Mouse (Mus musculus) layer of hippocampus, postnatal 25 days (tissue): ENCODE data around the gene H2-DMb1. TPM values are rescaled to one million over a fixed set of nuclear protein-coding genes. Genes with fewer than 3 reads are reported as not detected.

Experiments
- DNase-seq, 2 experiments: peaks; one replicate each; pipeline ENCODE4 v3.0.0; 2022; ENCODE audit warnings: mixed read lengths in 2 of 2, low spot score in 1 of 2; ENCODE audit errors: extremely low spot score in 1 of 2
- total RNA-seq, 2 experiments: library from RNA; stranded (reverse); gene quantifications; 2 replicates each; pipeline ENCODE4 v1.2.3; 2021

Gene H2-DMb1
- total RNA-seq, 2 experiments from 2014 or later: 1.8 to 3.4 TPM

DNA sequence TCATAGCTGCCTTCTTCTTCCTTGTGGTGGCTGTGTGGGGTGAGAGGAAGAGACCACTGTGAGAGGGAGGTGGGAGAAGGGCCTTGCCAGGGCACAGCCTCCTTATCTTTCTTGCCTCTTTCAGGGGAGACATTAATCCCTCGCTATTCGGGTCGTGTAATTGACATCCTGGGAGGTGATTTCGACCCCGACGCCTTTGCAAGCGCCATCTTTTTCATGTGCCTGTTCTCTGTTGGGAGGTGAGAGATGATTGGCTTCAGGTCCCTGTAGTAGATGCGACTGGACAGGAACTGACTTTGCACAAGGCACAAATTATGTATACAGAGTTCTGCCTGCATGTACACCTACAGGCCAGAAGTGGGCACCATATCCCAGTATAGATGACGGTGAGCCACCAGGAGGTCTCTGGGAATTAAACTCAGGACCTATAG, 52.9 kb downstream of the H2-DMb1 start:
- no peak for DNase-seq

DNA sequence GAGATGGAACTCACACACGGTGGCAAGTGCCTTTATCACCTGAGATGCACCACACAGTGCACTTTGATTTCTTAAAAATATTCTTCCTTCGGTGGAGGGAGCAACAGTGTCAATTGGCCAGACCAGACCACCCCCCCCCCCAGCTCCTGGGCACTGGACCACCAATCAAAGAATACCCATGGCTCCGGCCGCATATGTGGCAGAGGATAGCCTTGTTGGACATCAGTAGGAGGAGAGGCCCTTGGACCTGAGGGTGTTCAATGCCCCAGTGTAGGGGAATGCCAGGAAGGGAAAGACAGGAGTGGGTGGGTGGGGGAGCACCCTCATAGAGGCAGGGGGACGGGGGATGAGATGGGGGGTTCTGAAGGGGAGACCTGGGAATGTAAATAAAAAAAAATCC, 53.9 kb downstream of the H2-DMb1 start:
- no peak for DNase-seq

DNA sequence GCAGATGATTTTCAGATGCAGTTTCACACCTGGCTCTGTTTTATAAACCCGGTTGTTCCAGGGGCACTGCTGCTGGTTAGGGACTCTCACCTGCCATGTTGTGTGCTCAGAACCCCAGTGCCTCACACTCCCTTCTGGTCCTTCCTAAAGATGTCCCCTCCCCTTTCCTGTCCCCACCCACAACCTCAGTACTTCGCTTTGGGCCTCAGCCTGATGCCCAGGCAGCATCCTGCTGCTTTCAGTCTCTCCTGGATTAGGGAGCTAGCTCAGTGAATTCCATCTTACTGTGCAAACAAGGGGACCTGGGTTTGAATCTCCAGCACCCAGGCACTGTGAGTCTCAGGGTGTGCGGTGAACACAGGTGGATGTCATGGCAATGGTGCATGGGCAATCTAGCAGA, 54.6 kb downstream of the H2-DMb1 start:
- DNase-seq: no peak

DNA sequence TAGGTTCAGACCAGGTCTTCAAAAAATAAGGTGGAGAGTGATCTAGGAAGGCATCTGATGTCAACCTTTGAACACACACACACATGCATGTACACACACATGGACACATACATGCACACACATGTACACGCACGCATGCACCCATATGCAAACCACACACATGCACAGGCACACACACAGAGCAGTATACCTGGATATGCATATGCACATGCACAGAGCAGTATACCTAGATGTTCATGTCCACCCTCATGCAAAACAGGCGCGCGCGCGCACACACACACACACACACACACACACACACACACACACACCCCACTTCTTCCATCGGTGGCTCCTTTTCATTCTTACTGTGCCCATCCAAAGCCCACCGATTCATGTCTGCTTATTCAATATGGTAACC, 55.0 kb downstream of the H2-DMb1 start:
- no peak for DNase-seq

- DNase-seq: no peak
Measured at GRCm38 (mm10) chr17:34208421-34208820, 55.5 kb downstream of the H2-DMb1 start.

DNA sequence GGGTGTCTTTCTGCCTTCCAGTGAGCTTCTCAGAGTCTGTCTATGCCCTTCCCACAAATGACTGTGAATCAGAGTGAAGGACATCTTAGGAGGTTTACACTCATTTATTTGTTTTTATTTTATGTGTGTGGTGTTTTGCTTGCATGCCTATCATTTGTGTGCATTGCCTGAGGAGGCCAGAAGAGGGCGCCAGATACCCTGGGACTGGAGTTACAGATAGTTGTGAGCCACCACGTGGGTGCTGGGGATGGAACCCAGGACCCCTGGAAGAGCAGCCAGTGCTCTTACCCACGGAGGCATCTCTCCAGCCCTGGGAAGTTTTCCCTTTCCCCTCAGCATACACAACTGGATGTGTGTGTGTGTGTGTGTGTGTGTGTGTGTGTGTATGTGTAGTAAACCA, 56.8 kb downstream of the H2-DMb1 start:
- no peak for DNase-seq

Other genes with a start within 250 kb of the H2-DMb1 start
- gene Platr17, start 247.9 kb upstream of the H2-DMb1 start, total RNA-seq: not detected
- 10 to 100 TPM; 27.4 to 27.9 TPM for gene Daxx, start 243.7 kb upstream of the H2-DMb1 start, total RNA-seq
- gene Tapbp, start 237.2 kb upstream of the H2-DMb1 start, total RNA-seq: 10 to 100 TPM; 36.2 to 37.0 TPM
- gene Zbtb22, start 237.2 kb upstream of the H2-DMb1 start, total RNA-seq: 10 to 100 TPM; 27.7 to 29.6 TPM
- 10 to 100 TPM; 53.4 to 72.7 TPM for gene Rgl2, start 223.5 kb upstream of the H2-DMb1 start, total RNA-seq
- 10 to 100 TPM; 95.7 to 97.8 TPM for gene Pfdn6, start 212.7 kb upstream of the H2-DMb1 start, total RNA-seq
- gene Wdr46, start 212.4 kb upstream of the H2-DMb1 start, total RNA-seq: 10 to 100 TPM; 13.2 to 14.2 TPM
- 1 to 10 TPM; 6.0 to 6.6 TPM for gene B3galt4, start 201.6 kb upstream of the H2-DMb1 start, total RNA-seq
- gene Vps52, start 197.3 kb upstream of the H2-DMb1 start, total RNA-seq: 10 to 100 TPM; 85.0 to 95.9 TPM
- 100 to 1,000 TPM; 311 to 351 TPM for gene Rps18, start 197.1 kb upstream of the H2-DMb1 start, total RNA-seq
- gene H2-K1, start 152.7 kb upstream of the H2-DMb1 start, total RNA-seq: 10 to 100 TPM; 15.8 to 19.7 TPM
- 10 to 100 TPM; 37.1 to 44.3 TPM for gene Ring1, start 128.4 kb upstream of the H2-DMb1 start, total RNA-seq
- gene H2-Ke6, start 125.0 kb upstream of the H2-DMb1 start, total RNA-seq: 10 to 100 TPM; 54.3 to 63.9 TPM
- 10 to 100 TPM; 94.3 to 95.5 TPM for gene Slc39a7, start 121.4 kb upstream of the H2-DMb1 start, total RNA-seq
- 10 to 100 TPM; 76.0 to 83.6 TPM for gene Rxrb, start 121.3 kb upstream of the H2-DMb1 start, total RNA-seq
- gene Col11a2, start 113.6 kb upstream of the H2-DMb1 start, total RNA-seq: 10 to 100 TPM; 23.5 to 25.3 TPM
- gene H2-Oa, start 60.7 kb upstream of the H2-DMb1 start, total RNA-seq: under 1 TPM; 0.42 to 0.45 TPM
- 10 to 100 TPM; 32.3 to 35.1 TPM for gene H2-DMa, start 33.5 kb upstream of the H2-DMb1 start, total RNA-seq
- 100 to 1,000 TPM; 196 to 216 TPM for gene Brd2, start 30.4 kb upstream of the H2-DMb1 start, total RNA-seq
- gene H2-DMb2, start 9.8 kb upstream of the H2-DMb1 start, total RNA-seq: under 1 TPM; 0.69 to 0.94 TPM
- 1 to 10 TPM; 3.0 to 3.4 TPM for gene Tap1, start 34.5 kb downstream of the H2-DMb1 start, total RNA-seq
- 1 to 10 TPM; 1.6 to 1.7 TPM for gene Psmb9, start 34.7 kb downstream of the H2-DMb1 start, total RNA-seq
- 1 to 10 TPM; 2.2 to 3.3 TPM for gene Psmb8, start 44.6 kb downstream of the H2-DMb1 start, total RNA-seq
- 1 to 10 TPM; 7.0 to 8.9 TPM for gene Tap2, start 50.5 kb downstream of the H2-DMb1 start, total RNA-seq
- under 1 TPM; 0.25 to 0.47 TPM for gene H2-Ob, start 85.8 kb downstream of the H2-DMb1 start, total RNA-seq
- 1 to 10 TPM; 1.0 to 1.7 TPM for gene H2-Ab1, start 104.6 kb downstream of the H2-DMb1 start, total RNA-seq
- 1 to 10 TPM; 1.1 to 1.3 TPM for gene H2-Aa, start 134.8 kb downstream of the H2-DMb1 start, total RNA-seq
- gene H2-Eb1, start 152.8 kb downstream of the H2-DMb1 start, total RNA-seq: 1 to 10 TPM; 1.0 to 1.6 TPM
- gene H2-Eb2, start 172.6 kb downstream of the H2-DMb1 start, total RNA-seq: not detected
- gene Btnl2, start 201.8 kb downstream of the H2-DMb1 start, total RNA-seq: 1 to 10 TPM in 1 of 2 experiments, under 1 TPM in 1; 0.86 to 1.1 TPM
- gene Btnl1, start 224.1 kb downstream of the H2-DMb1 start, total RNA-seq: not detected
- 1 to 10 TPM; 3.3 to 4.0 TPM for gene BC051142, start 245.7 kb downstream of the H2-DMb1 start, total RNA-seq